Mouse (Mus musculus) embryonic fibroblast, embryonic 13.5 days (primary cell): ENCODE measurements around the gene Btbd35f30. TPM values are rescaled to one million over a fixed set of nuclear protein-coding genes. Genes with fewer than 3 reads are reported as not detected.
"Not testable (repeated sequence)": the region's sequence is repeated elsewhere in the genome, so short reads cannot be mapped to it uniquely, and the experiment has no call there.

Experiments used
- H3K27ac ChIP-seq: 2 replicates; pipeline ENCODE4 v1.5.1; 2012; ENCODE audit warnings: low read length, control low read depth, inconsistent platforms; ENCODE audit not compliant: insufficient read depth
- H3K4me1 ChIP-seq: 2 replicates; pipeline ENCODE4 v1.6.1; 2011; ENCODE audit warnings: low read length; ENCODE audit not compliant: control insufficient read depth, insufficient read depth
- H3K4me3 ChIP-seq: 2 replicates; pipeline ENCODE4 v1.5.1; 2011; ENCODE audit warnings: mild to moderate bottlenecking, control low read depth, low read length; ENCODE audit not compliant: insufficient read depth
- polyA plus RNA-seq: library from polyadenylated mRNA; stranded (reverse); fragments of >200 nt; gene quantifications from 2 replicates; pipeline ENCODE4 v1.2.4, GENCODE M21; 2011; ENCODE audit warnings: low read depth; ENCODE audit not compliant: missing spikeins, insufficient read length

Btbd35f30 gene
- not detected in 2 replicates for polyA plus RNA-seq

- not testable (repeated sequence) for H3K4me3 ChIP-seq, H3K4me1 ChIP-seq, H3K27ac ChIP-seq
These were observed at the start of gene Btbd35f30 for GRCm38 (mm10) chrX:32894325-32894724. Gene Btbd35f30, plus strand, starts transcription at chrX:32894625.

- not testable (repeated sequence) for H3K4me3 ChIP-seq, H3K27ac ChIP-seq, H3K4me1 ChIP-seq
These were observed 47.0 kb downstream of the Btbd35f30 start, which contains the start of gene Gm21789 for GRCm38 (mm10) chrX:32941468-32941867. Gene Gm21789, plus strand, starts transcription at chrX:32941768.

Other genes with a start within 250 kb of the Btbd35f30 start
- gene Gm5926, start 243.9 kb upstream of the Btbd35f30 start, polyA plus RNA-seq: not detected in 2 replicates
- gene Btbd35f21, start 168.5 kb upstream of the Btbd35f30 start, polyA plus RNA-seq: not detected in 2 replicates
- not detected in 2 replicates for gene Gm21789, start 47.1 kb downstream of the Btbd35f30 start, polyA plus RNA-seq
- not detected in 2 replicates for gene Btbd35f5, start 79.3 kb downstream of the Btbd35f30 start, polyA plus RNA-seq